Mouse (Mus musculus) ES-Bruce4 (cell line): ENCODE measurements around the gene Whrn.

Source experiments
- CTCF ChIP-seq: IDR thresholded peaks from one replicate; pipeline ENCODE4 v1.8.1; 2011; ENCODE audit warnings: low read depth, low read length
- EP300 ChIP-seq: IDR thresholded peaks from 2 replicates; pipeline ENCODE4 v1.6.1; 2011; ENCODE audit warnings: low read depth, low read length; ENCODE audit not compliant: insufficient read depth
- POLR2A ChIP-seq: IDR thresholded peaks from one replicate; pipeline ENCODE4 v1.8.1; 2011; ENCODE audit warnings: low read length; ENCODE audit not compliant: insufficient read depth

- TF ChIP-seq POLR2A (no peak), CTCF (no peak), EP300 (no peak)
Observed at GRCm38 (mm10) chr4:63450551-63450950, 45.2 kb downstream of the Whrn start.
